Mouse (Mus musculus): ENCODE measurements around the gene Tbc1d1. TPM values are rescaled to one million over a fixed set of nuclear protein-coding genes. Genes with fewer than 3 reads are reported as not detected.

Gene Tbc1d1
- polyA plus RNA-seq, 1 experiment = 23.8 TPM

DNA sequence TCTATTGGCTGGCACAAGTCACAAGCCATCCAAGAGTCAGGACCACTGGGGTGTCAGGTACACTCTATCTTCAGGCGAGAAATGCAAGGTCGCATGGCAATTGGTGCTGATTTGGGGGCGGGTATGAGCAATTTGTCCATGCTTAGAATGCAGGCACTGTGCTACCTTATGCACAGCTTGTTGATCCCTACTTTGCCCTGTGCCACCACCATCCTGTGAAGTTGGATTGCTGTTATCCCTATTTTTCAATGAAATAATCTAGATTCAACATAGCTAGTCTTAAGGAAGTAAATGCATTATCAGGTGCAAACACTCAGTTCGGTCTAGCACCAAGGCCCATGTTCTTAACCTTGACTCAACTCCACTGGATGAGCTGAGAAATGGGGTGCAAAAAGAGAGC lies 244.6 kb downstream of the Tbc1d1 start:
- TF ChIP-seq CTCF (IDR thresholded peaks at IDR 0.05; ENCODE audit: low read depth, low read length) (no peak), POLR2A (IDR thresholded peaks at IDR 0.05; ENCODE audit: borderline replicate concordance, low read depth, low read length) (no peak)
- Histone ChIP-seq H3K27ac (ENCODE audit: insufficient read depth, low read depth, low read length) (no peak overlapping the region), H3K4me1 (ENCODE audit: control insufficient read depth, insufficient read depth, low read length) (peaks cover 8% of the 10 kb centered on the region), H3K4me3 (ENCODE audit: insufficient read depth, low read length) (no peak overlapping the region)

Other genes starting within 250 kb of the Tbc1d1 start
- gene Rell1, start 187.4 kb upstream of the Tbc1d1 start, polyA plus RNA-seq (2012; ENCODE audit: insufficient read depth, insufficient read length, missing spikeins) = 59.0 and 63.3 TPM in 2 replicates
- gene Pgm2, start 63.4 kb upstream of the Tbc1d1 start, polyA plus RNA-seq (2012; ENCODE audit: insufficient read depth, insufficient read length, missing spikeins) = 31.5 and 36.0 TPM in 2 replicates